Mouse (Mus musculus) heart, embryonic 13.5 days (tissue): Measurements from ENCODE around the gene Tor4a. TPM values are rescaled to one million over a fixed set of nuclear protein-coding genes. Genes with fewer than 3 reads are reported as not detected.

Source experiments
- ATAC-seq: fragments of 200-750 bp; cut with Nextera tagmentation; 2 replicates; pipeline ENCODE4 v1.8.0; 2017; ENCODE audit warnings: moderate TSS enrichment; ENCODE audit not compliant: insufficient number of reproducible peaks, low FRiP score, low TSS enrichment; ENCODE audit errors: extremely low read depth
- H3K27ac ChIP-seq: fragments of 300-500 bp; sonication (generic); replicated peaks from 2 replicates; pipeline ENCODE4 v1.5.1; 2015; ENCODE audit warnings: moderate library complexity, mild to moderate bottlenecking, inconsistent platforms
- H3K27me3 ChIP-seq: fragments of 300-500 bp; sonication (generic); replicated peaks from 2 replicates; pipeline ENCODE4 v1.6.1; 2015; ENCODE audit warnings: mild to moderate bottlenecking, inconsistent platforms
- H3K36me3 ChIP-seq: fragments of 300-500 bp; sonication (generic); 2 replicates; pipeline ENCODE4 v1.6.1; 2015; ENCODE audit warnings: mild to moderate bottlenecking, inconsistent platforms
- H3K4me1 ChIP-seq: fragments of 300-500 bp; sonication (generic); 2 replicates; pipeline ENCODE4 v1.6.1; 2015; ENCODE audit warnings: inconsistent platforms
- H3K4me2 ChIP-seq: fragments of 300-500 bp; sonication (generic); 2 replicates; pipeline ENCODE4 v1.6.1; 2015; ENCODE audit warnings: inconsistent platforms, mild to moderate bottlenecking, moderate library complexity
- H3K4me3 ChIP-seq: fragments of 300-500 bp; sonication (generic); 2 replicates; pipeline ENCODE4 v1.5.1; 2015; ENCODE audit warnings: moderate library complexity, mild to moderate bottlenecking, inconsistent platforms
- H3K9ac ChIP-seq: fragments of 300-500 bp; sonication (generic); 2 replicates; pipeline ENCODE4 v1.6.1; 2015; ENCODE audit warnings: inconsistent platforms, mild to moderate bottlenecking, moderate library complexity
- H3K9me3 ChIP-seq: fragments of 300-500 bp; sonication (generic); 2 replicates; pipeline ENCODE4 v1.6.1; 2016; ENCODE audit warnings: inconsistent platforms
- WGBS: fragments of 180-500 bp; shearing (Covaris S2); methylation state at CpG from one replicate; pipeline ENCODE4 v1.1.7; 2015; ENCODE audit warnings: mixed read lengths; 5-methylcytosine and 5-hydroxymethylcytosine counted together
- polyA plus RNA-seq: library from polyadenylated mRNA; unstranded; fragments of >200 nt; fragmentation: Nextera tagmentation; extraction: Ambion mirVana; gene quantifications from 2 replicates; pipeline ENCODE4 v1.2.1, GENCODE M21; 2015

Tor4a gene
- polyA plus RNA-seq, 1 experiment from 2014 or later = 6.4 TPM

DNA sequence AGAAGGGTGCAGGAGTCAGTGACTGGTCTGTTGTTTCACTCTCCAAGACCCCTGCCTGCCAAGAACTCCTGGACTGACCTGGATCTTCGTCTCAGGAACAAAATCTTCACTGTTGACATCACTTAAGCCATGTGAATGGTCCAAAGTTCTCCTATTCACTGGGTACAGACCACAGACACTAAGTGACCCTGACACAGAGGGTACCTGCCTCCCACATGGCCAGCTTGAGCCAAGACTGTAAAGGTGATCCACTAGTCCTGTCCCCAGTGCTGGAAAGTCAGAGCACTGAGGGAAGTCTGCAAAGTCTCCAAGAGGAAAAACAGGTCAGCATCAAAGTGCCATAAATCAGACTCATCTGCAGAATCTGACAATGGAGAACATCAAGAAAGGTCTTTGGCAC is 10.9 kb upstream of the Tor4a start:
- H3K4me2 ChIP-seq = no peak overlapping the region
- no peaks in the 10 kb centered on the region for H3K9me3 ChIP-seq
- H3K9ac ChIP-seq = no peak overlapping the region
- peaks cover 71% of the 10 kb centered on the region for H3K36me3 ChIP-seq
- ATAC-seq = no peak
- H3K4me1 ChIP-seq = peaks cover 23% of the 10 kb centered on the region
- no peak overlapping the region for H3K27ac ChIP-seq
- H3K4me3 ChIP-seq = no peak overlapping the region
- 70% methylated on average over 1 of the region's 1 CpGs for WGBS
- H3K27me3 ChIP-seq = 0 out of 2 replicates have a peak, but pooled peaks cover 4% of the 10 kb centered on the region

GRCm38 (mm10) chr2:25203631-25204214 is 7.0 kb upstream of the Tor4a start:
- Histone ChIP-seq H3K4me3 (no peak overlapping the region), H3K4me2 (no peak overlapping the region), H3K4me1 (peaks cover under 1% of the 10 kb centered on the region; the same call in 1 of the 2 replicates), H3K9me3 (no peaks in the 10 kb centered on the region), H3K36me3 (peaks cover 96% of the 10 kb centered on the region), H3K27ac (no peak overlapping the region), H3K9ac (no peak overlapping the region), H3K27me3 (no peaks in the 10 kb centered on the region)
- no peak for ATAC-seq
- 58% methylated on average over 4 of the region's 4 CpGs for WGBS

DNA sequence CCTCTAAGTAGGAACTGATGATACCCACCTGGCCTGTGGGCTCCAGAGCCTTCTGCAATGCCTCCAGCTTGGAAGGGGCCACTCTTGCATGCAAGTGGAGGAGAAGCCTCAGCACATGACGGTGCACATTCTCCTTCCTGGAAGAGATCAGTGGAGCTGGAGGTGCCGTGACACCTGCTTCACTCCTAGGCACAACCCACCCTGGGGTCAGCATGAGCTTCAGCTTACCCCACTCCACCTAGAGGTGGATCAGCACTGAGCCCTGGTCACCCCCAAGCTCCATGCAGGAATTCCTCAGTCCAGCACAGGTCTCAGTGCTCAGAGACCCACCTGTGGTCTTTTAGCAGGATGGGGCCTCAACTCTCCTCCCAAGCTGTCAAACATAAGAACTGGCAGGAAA is 3.9 kb upstream of the Tor4a start:
- H3K27ac ChIP-seq = no peak overlapping the region
- 89% methylated on average over 2 of the region's 2 CpGs for WGBS
- peaks cover 25% of the 10 kb centered on the region for H3K4me1 ChIP-seq
- no peaks in the 10 kb centered on the region for H3K9me3 ChIP-seq
- H3K9ac ChIP-seq = no peak overlapping the region
- H3K27me3 ChIP-seq = peaks cover 10% of the 10 kb centered on the region
- H3K4me3 ChIP-seq = no peak overlapping the region
- H3K4me2 ChIP-seq = no peak overlapping the region
- peaks cover 67% of the 10 kb centered on the region for H3K36me3 ChIP-seq
- no peak for ATAC-seq

DNA sequence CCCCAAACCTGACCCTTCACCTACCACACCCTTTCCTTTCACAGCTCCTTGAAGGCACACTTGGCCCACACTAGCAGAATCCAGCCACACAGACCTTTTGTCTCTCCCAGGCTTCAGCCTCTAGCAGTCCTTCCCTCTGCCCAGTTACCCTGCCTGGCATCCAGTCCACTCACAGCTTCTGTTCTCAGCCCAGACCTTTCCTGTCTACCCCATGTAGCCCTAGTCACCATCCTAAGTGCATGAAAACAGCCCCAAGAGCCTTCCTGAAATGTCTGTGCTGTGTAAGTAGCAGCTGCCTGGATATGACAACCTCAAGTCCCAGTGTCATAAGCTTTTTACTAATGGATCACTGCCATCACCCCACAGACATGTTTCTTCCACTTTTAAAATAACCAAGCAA is 1.3 kb upstream of the Tor4a start:
- H3K4me2 ChIP-seq = no peak overlapping the region
- ATAC-seq = no peak
- H3K36me3 ChIP-seq = peaks cover 40% of the 10 kb centered on the region
- H3K9ac ChIP-seq = no peak overlapping the region
- H3K9me3 ChIP-seq = no peaks in the 10 kb centered on the region
- H3K27me3 ChIP-seq = peaks cover 30% of the 10 kb centered on the region
- H3K27ac ChIP-seq = peak overlapping the region; percentile 80
- H3K4me1 ChIP-seq = peaks cover 51% of the 10 kb centered on the region
- H3K4me3 ChIP-seq = no peak overlapping the region

- no peak for ATAC-seq
- Histone ChIP-seq H3K27ac (peak overlapping the region; percentile 80), H3K27me3 (peaks cover 30% of the 10 kb centered on the region), H3K36me3 (peaks cover 32% of the 10 kb centered on the region), H3K4me1 (peaks cover 51% of the 10 kb centered on the region), H3K4me2 (peak overlapping the region; percentile 70), H3K4me3 (peak overlapping the region; percentile 46; the same call in 1 of the 2 replicates), H3K9me3 (no peaks in the 10 kb centered on the region), H3K9ac (no peak overlapping the region)
- WGBS = 28% methylated on average over 2 of the region's 2 CpGs
These were observed 505 bp upstream of the Tor4a start for GRCm38 (mm10) chr2:25197191-25197590.

DNA sequence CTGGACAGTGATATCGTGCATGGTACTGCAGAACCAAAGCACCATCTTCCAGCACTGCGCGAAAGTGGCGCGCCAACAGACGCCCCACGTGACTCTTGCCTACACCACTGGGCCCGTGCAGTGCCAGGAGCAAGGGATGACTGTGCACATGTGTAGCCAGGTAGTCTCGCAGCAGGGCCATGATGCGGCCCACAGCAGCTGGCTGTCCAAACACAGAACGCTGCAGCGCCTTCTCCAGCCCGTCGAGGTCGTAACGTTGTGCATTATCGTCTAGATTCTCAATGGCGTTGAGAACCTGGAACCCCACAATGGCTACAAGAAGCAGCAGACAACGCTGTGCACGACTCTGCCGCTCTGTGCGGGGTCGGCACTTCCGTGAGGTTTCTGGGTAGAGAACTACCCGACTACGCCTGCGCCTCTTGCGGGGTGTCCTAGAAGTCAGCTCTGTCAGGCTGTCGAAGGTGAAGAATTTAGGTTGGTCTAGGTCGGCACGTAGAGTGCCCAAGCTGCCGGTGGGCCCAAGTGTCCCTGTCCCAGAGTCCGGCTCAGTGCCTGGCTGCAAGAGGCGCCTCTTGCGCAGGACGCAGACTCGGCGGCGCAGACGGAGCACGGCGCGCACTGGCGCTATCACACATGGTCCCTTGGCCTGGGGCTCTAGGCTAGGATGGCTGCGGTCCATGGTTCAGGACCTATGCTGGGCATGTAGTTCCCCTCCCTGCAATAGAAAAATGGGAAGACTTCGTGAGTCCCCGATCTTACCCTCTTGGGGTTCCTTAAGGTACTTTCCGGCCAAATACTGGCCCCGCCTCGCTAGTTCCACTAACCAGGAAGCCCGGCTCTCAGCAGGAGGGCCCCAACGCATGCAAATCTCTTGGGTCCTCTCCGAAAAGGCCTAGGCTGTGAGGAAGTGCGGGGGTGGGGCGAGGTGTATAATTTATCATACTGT is 1.2 kb downstream of the Tor4a start:
- peaks cover 51% of the 10 kb centered on the region for H3K4me1 ChIP-seq
- H3K36me3 ChIP-seq = peaks cover 15% of the 10 kb centered on the region
- peak overlapping the region; percentile 46 for H3K4me3 ChIP-seq
- H3K9me3 ChIP-seq = no peaks in the 10 kb centered on the region
- no peak for ATAC-seq
- peaks cover 30% of the 10 kb centered on the region for H3K27me3 ChIP-seq
- H3K4me2 ChIP-seq = peak overlapping the region; percentile 70
- H3K27ac ChIP-seq = peak overlapping the region; percentile 80
- H3K9ac ChIP-seq = peak overlapping the region; percentile 68
- WGBS = 15% methylated on average over 55 of the region's 55 CpGs

DNA sequence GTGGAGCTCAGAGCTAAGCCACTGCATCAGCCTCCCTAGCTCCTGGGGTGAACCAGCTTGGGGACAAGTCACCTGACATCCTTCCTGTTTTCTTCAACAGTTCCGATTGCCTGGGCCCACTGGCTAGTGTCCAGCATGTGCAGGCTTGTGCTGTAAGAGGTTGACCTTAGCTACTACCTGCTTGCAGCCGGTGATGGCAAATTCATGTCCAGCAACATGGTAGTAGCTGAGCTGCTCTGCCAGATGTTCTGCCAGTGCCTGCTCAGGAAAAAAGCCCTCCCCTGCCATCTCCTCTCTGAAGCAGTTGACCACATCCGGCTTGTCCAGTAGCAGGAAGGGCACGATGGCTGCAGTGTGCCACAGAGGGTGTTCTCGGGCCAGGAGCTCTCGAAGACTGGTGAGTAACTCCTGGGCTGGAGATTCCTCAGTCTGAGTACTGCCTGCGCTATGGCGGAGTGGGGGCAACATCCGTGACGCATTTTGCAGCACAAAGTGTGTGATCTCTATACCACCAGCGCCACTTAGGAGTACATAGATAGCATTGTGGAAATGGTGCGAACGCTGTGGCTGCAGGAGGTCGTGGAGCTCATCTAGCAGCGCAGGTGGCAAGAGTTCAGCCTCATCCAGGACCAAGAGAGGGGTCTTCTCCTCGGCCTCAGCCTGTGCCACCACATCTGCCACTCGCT is 2.1 kb downstream of the Tor4a start:
- Histone ChIP-seq H3K27ac (0 out of 2 replicates have a peak overlapping the region, but pooled peaks have one; percentile 12), H3K4me2 (peak overlapping the region; percentile 70), H3K9ac (peak overlapping the region; percentile 68; the same call in 1 of the 2 replicates), H3K36me3 (peaks cover 7% of the 10 kb centered on the region), H3K27me3 (peaks cover 30% of the 10 kb centered on the region), H3K9me3 (no peaks in the 10 kb centered on the region), H3K4me3 (peak overlapping the region; percentile 46; the same call in 1 of the 2 replicates), H3K4me1 (peaks cover 51% of the 10 kb centered on the region)
- no peak for ATAC-seq
- 73% methylated on average over 17 of the region's 17 CpGs for WGBS

- peak overlapping the region; percentile 44; the same call in 1 of the 2 replicates for H3K27ac ChIP-seq
- H3K4me3 ChIP-seq = no peak overlapping the region
- no peak for ATAC-seq
- no peaks in the 10 kb centered on the region for H3K9me3 ChIP-seq
- peaks cover 51% of the 10 kb centered on the region for H3K4me1 ChIP-seq
- H3K27me3 ChIP-seq = peaks cover 30% of the 10 kb centered on the region
- 62% methylated on average over 5 of the region's 5 CpGs for WGBS
- no peak overlapping the region for H3K9ac ChIP-seq
- H3K4me2 ChIP-seq = peak overlapping the region; percentile 70
- H3K36me3 ChIP-seq = peaks cover under 1% of the 10 kb centered on the region
These were observed 2.7 kb downstream of the Tor4a start for GRCm38 (mm10) chr2:25194006-25194405.

GRCm38 (mm10) chr2:25193330-25193770 is 3.3 kb downstream of the Tor4a start:
- Histone ChIP-seq H3K4me3 (no peak overlapping the region), H3K27ac (no peak overlapping the region)

GRCm38 (mm10) chr2:25187841-25188240 is 8.8 kb downstream of the Tor4a start:
- Histone ChIP-seq H3K9ac (no peak overlapping the region), H3K4me3 (no peak overlapping the region), H3K4me2 (no peak overlapping the region), H3K9me3 (no peaks in the 10 kb centered on the region), H3K4me1 (peaks cover 19% of the 10 kb centered on the region), H3K36me3 (no peaks in the 10 kb centered on the region), H3K27ac (no peak overlapping the region), H3K27me3 (peaks cover 37% of the 10 kb centered on the region)
- 72% methylated on average over 6 of the region's 6 CpGs for WGBS
- ATAC-seq = no peak

More at GRCm38 (mm10) chr2:25193330-25193770, 3.3 kb downstream of the Tor4a start:
- H3K4me1 ChIP-seq = peaks cover 51% of the 10 kb centered on the region
- WGBS = 2% methylated on average over 6 of the region's 6 CpGs
- ATAC-seq = no peak
- H3K4me2 ChIP-seq = peak overlapping the region; percentile 70
- H3K9me3 ChIP-seq = no peaks in the 10 kb centered on the region
- H3K36me3 ChIP-seq = no peaks in the 10 kb centered on the region
- peaks cover 30% of the 10 kb centered on the region for H3K27me3 ChIP-seq
- H3K9ac ChIP-seq = peak overlapping the region; percentile 67; the same call in 1 of the 2 replicates

DNA sequence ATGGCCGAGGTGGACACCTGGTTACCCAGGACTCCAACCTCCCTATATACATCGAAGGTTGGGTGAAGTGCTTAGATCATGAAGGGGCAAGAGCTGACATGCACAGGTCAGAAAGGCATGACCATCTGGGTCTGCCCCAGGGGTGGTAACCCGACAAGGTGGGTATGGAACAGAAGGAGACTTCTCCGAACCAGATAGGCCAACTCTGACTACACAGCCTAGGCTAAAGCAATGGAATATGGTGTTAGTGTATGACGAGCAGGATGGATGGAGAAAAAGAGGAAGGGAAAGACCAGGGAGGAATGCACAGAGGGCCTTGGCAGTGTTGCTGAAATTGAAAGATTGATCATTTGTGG is 10.1 kb downstream of the Tor4a start:
- Histone ChIP-seq H3K9me3 (no peaks in the 10 kb centered on the region), H3K4me3 (peak overlapping the region; percentile 59), H3K27me3 (peaks cover 45% of the 10 kb centered on the region), H3K4me1 (peaks cover 31% of the 10 kb centered on the region), H3K4me2 (peak overlapping the region; percentile 90), H3K9ac (peak overlapping the region; percentile 77), H3K27ac (no peak overlapping the region), H3K36me3 (no peaks in the 10 kb centered on the region)
- WGBS = 29% methylated on average over 5 of the region's 5 CpGs
- no peak for ATAC-seq
